Mouse (Mus musculus) embryonic facial prominence, embryonic 11.5 days (tissue): Measurements from ENCODE around the gene Dynlt1a. TPM values are rescaled to one million over a fixed set of nuclear protein-coding genes. Genes with fewer than 3 reads are reported as not detected.
"Not testable (repeated sequence)": the region's sequence is repeated elsewhere in the genome, so short reads cannot be mapped to it uniquely, and the experiment has no call there.

Source experiments
- ATAC-seq: fragments of 200-750 bp; cut with Nextera tagmentation; replicated peaks from 2 replicates; pipeline ENCODE4 v1.8.0; 2017; ENCODE audit warnings: low read depth; ENCODE audit not compliant: insufficient number of reproducible peaks, low FRiP score, low TSS enrichment
- DNase-seq: peaks from one replicate; pipeline ENCODE4 v3.0.0-alpha.2; 2015; ENCODE audit warnings: low spot score
- H3K27ac ChIP-seq: fragments of 300-500 bp; sonication (generic); replicated peaks from 2 replicates; pipeline ENCODE4 v1.5.1; 2014; ENCODE audit warnings: mild to moderate bottlenecking, low read depth, low read length, control low read depth
- H3K27me3 ChIP-seq: fragments of 300-500 bp; sonication (generic); 2 replicates; pipeline ENCODE4 v1.6.1; 2014; ENCODE audit warnings: mild to moderate bottlenecking, low read length, moderate library complexity, mixed read lengths; ENCODE audit not compliant: control insufficient read depth, insufficient read depth
- H3K36me3 ChIP-seq: fragments of 300-500 bp; sonication (generic); replicated peaks from 2 replicates; pipeline ENCODE4 v1.6.1; 2014; ENCODE audit warnings: low read depth, mild to moderate bottlenecking, low read length, moderate library complexity, mixed read lengths; ENCODE audit not compliant: control insufficient read depth, insufficient read depth
- H3K4me1 ChIP-seq: fragments of 300-500 bp; sonication (generic); 2 replicates; pipeline ENCODE4 v1.6.1; 2014; ENCODE audit warnings: low read length, mixed read lengths; ENCODE audit not compliant: control insufficient read depth, insufficient read depth
- H3K4me2 ChIP-seq: fragments of 300-500 bp; sonication (generic); 2 replicates; pipeline ENCODE4 v1.6.1; 2014; ENCODE audit warnings: low read depth, mild to moderate bottlenecking, control low read depth, low read length, moderate library complexity
- H3K4me3 ChIP-seq: fragments of 300-500 bp; sonication (generic); 2 replicates; pipeline ENCODE4 v1.5.1; 2014; ENCODE audit warnings: low read depth, low read length, control low read depth
- H3K9ac ChIP-seq: fragments of 300-500 bp; sonication (generic); replicated peaks from 2 replicates; pipeline ENCODE4 v1.6.1; 2014; ENCODE audit warnings: mild to moderate bottlenecking, control low read depth, low read length
- H3K9me3 ChIP-seq: fragments of 300-500 bp; sonication (generic); replicated peaks from 2 replicates; pipeline ENCODE4 v1.6.1; 2016; ENCODE audit warnings: mild to moderate bottlenecking, low read length, inconsistent platforms, mixed read lengths; ENCODE audit not compliant: control insufficient read depth
- WGBS: fragments of 180-500 bp; shearing (Covaris S2); extraction: QIAGEN DNeasy Blood & Tissue Kit; methylation state at CpG from one replicate; pipeline ENCODE4 v1.1.7; 2014; 5-methylcytosine and 5-hydroxymethylcytosine counted together
- polyA plus RNA-seq: library from polyadenylated mRNA; unstranded; fragments of >200 nt; fragmentation: Nextera tagmentation; extraction: Ambion mirVana; gene quantifications from 2 replicates; pipeline ENCODE4 v1.2.1, GENCODE M21; 2014

Dynlt1a gene
- polyA plus RNA-seq, 1 experiment from 2014 or later, result 25.3 TPM

DNA sequence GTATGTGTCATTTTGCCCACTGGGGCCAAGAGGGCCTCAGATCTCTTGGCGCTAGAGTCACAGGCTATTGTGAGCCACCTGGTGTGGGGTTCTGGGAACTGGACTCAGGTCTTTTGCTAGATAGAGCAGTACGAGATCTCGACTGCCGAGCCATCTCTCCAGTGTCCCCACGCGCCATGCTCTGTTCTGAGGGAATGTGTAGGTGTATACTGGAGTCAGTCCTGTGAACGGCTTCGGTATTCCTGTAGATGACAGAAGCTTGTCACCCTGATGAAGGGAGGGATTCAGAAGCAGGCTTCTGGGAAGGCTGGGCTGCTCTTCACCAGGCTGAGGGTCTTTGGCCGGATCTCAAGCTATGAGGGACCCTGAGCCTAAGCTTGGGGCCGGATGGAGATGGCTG is 37.5 kb downstream of the Dynlt1a start:
- not testable (repeated sequence) for H3K36me3 ChIP-seq, H3K9ac ChIP-seq, ATAC-seq, H3K27ac ChIP-seq, H3K4me2 ChIP-seq, H3K4me3 ChIP-seq, H3K4me1 ChIP-seq, H3K27me3 ChIP-seq, H3K9me3 ChIP-seq, DNase-seq
- 91% methylated on average over 6 of the region's 10 CpGs for WGBS

DNA sequence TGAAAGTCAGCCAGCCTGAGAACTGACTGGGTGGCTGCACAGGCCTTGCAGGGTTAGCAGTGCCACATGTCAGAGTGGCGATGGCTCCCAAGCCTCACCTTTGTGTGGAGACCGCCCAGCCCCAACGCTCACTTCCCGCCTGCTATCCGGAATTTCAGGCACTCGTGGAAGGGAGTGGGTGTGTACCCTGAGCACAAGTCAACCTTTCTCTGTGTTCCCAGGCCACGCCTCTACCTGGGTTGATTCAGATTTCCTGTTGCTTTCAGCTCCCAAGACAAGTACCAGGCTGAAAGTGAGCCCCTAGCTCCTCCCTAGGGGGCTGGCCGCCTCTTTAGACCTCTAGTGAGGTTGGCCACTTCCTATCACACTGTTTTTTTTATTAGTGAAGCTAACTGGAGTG is 38.1 kb downstream of the Dynlt1a start:
- H3K9me3 ChIP-seq, H3K4me3 ChIP-seq, ATAC-seq, H3K9ac ChIP-seq, H3K36me3 ChIP-seq, H3K4me1 ChIP-seq, DNase-seq, H3K27me3 ChIP-seq, H3K27ac ChIP-seq, H3K4me2 ChIP-seq: not testable (repeated sequence)
- WGBS, result 65% methylated on average over 8 of the region's 8 CpGs

DNA sequence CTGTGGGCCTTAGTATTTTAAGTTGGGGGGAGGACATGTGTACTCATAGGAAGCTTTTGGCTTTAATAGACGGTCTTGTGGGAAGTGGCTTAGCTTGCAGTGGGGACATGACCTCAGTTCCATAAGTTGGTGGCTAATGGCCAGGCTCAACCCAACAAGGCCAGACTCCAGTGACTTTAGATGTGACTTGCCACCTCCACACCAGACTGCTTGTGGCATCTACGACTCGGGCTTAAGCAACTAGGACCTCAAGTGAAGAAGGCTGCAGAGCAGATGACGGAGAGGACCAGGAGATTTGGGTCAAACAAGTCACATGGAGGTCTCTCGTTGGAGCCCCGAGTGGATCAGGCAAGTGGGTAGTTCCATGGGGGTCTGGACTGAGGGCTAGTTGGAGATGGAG is 42.6 kb downstream of the Dynlt1a start:
- not testable (repeated sequence) for DNase-seq, H3K4me3 ChIP-seq, H3K9me3 ChIP-seq, H3K4me2 ChIP-seq, H3K27ac ChIP-seq, H3K27me3 ChIP-seq, ATAC-seq, H3K9ac ChIP-seq, H3K36me3 ChIP-seq, H3K4me1 ChIP-seq
- WGBS, result 92% methylated on average over 4 of the region's 6 CpGs

DNA sequence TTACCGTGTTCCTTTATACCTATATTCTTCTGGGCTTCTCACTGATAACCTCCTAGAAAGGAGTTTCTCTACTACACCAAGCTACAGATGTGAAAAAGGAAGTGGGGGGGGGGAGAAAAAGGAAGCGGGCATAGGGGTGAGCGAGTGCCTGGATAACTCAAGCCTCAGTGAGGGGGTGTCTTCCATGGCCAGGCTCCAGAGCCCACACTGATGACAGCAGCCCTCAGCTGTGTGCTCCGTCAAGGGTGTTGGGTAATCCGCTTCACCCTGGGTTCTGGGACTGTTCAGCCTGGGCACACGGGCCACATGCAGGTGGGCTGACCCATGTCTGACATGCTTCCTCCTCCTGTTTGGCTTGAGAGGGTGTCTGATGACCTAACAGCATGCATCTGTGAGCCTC is 45.3 kb downstream of the Dynlt1a start:
- 86% methylated on average over 6 of the region's 6 CpGs for WGBS
- H3K4me3 ChIP-seq, H3K4me1 ChIP-seq, H3K27me3 ChIP-seq, H3K27ac ChIP-seq, DNase-seq, H3K9me3 ChIP-seq, H3K4me2 ChIP-seq, H3K9ac ChIP-seq, H3K36me3 ChIP-seq, ATAC-seq: not testable (repeated sequence)

DNA sequence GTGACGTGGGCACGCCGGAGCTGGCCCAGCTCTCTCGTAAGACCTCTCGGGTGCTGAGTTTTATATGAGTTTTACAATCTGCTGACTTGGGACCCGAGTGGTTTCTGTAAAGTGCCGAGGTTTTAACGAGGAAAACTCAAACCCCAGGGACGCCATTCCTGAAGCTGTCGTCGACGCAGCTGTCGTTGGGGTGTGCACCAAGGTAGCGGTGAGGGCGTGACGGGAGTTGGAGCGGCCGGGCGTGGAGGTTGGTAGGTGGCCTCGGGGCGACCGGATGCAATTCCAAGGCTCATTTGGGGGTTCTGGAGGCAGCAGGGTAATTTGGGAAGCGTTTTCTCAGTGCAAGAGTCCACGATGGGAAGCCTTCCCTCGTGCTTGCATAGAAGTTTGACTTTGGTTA is 46.5 kb downstream of the Dynlt1a start:
- peak overlapping the region; percentile 56 for H3K9ac ChIP-seq
- H3K9me3 ChIP-seq, ATAC-seq, H3K4me1 ChIP-seq, H3K27ac ChIP-seq, H3K36me3 ChIP-seq, H3K27me3 ChIP-seq: not testable (repeated sequence)
- peak overlapping the region; percentile 45 for H3K4me3 ChIP-seq
- H3K4me2 ChIP-seq, result peak overlapping the region; percentile 59
- 1% methylated on average over 25 of the region's 25 CpGs for WGBS
- peak; percentile 41 for DNase-seq

DNA sequence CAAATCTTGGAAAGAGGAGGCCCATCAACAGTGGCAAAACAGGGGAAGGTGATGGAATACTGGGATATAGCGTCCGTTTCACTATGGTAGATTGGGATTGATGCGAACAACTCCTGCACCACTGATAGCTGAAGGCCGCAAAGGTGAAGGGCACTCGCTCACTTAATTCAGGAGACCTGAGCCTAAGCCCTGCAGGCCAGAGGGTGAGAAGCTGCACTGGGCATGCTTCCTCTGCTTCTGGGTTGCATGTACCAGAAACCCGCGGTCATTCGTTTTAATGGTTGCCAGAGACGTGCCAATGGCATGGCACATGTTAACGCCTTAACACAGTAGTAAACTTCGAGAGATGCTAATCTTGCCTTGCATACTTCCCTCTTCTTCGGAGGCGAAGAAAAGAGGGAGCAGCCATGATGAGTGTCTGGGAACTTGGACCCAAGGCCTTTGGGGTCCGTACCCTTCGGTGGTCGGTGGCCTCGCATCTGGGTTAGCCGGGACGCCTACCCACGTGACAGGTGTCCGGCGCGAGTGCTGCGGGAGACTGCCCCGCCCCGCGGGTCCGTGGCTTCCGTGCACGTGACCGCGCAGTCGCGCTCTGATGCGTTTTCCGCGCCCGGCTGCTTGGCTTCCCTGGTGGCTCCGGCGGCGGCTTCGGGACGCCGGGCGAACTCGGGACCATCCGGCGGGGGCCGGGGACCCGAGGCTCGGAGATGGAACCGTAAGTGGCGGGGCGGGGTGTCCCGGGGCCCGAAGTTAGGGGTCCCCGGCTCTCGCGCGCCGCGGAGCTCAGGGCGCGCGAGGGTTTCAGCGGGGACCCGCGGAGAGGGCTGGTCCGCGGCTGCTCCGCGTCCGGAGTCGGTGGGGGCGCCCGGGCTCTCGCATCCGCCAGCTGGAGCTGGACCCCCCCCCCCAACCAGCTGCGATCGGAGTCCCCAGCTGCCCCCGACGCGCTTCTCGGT is 47.1 kb downstream of the Dynlt1a start:
- H3K27me3 ChIP-seq, H3K36me3 ChIP-seq, H3K4me1 ChIP-seq, H3K27ac ChIP-seq, H3K9me3 ChIP-seq: not testable (repeated sequence)
- 1% methylated on average over 36 of the region's 84 CpGs for WGBS
- ATAC-seq, result peak; percentile 66
- peak; percentile 16 for DNase-seq
- H3K4me2 ChIP-seq, result peak overlapping the region; percentile 59
- peak overlapping the region; percentile 45 for H3K4me3 ChIP-seq
- peak overlapping the region; percentile 56 for H3K9ac ChIP-seq

DNA sequence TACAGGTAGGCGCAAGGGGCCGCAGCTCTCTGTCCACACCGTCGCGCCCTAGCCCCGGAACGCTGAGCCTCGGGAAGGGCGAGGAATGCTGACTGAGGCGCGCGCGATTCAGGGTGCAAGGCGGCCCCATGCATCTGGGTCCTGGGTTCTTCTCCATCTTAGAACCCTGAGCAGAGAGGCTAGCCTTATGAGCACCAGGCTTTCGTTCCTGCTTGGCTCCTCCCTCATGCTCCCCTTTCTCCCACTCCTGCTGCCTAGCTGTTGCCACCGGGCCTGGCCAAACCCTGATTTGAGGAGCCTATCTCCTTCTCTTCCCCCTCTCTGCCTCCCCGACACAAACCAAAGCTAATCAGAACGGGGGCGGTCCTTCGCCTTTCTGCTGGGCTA is 60.2 kb downstream of the Dynlt1a start:
- ATAC-seq, H3K4me1 ChIP-seq, H3K9me3 ChIP-seq, H3K27ac ChIP-seq, H3K9ac ChIP-seq, H3K36me3 ChIP-seq, DNase-seq, H3K4me3 ChIP-seq, H3K27me3 ChIP-seq: not testable (repeated sequence)
- peak overlapping the region; percentile 33; the same call in 1 of the 2 replicates for H3K4me2 ChIP-seq
- WGBS, result 2% methylated on average over 4 of the region's 20 CpGs

DNA sequence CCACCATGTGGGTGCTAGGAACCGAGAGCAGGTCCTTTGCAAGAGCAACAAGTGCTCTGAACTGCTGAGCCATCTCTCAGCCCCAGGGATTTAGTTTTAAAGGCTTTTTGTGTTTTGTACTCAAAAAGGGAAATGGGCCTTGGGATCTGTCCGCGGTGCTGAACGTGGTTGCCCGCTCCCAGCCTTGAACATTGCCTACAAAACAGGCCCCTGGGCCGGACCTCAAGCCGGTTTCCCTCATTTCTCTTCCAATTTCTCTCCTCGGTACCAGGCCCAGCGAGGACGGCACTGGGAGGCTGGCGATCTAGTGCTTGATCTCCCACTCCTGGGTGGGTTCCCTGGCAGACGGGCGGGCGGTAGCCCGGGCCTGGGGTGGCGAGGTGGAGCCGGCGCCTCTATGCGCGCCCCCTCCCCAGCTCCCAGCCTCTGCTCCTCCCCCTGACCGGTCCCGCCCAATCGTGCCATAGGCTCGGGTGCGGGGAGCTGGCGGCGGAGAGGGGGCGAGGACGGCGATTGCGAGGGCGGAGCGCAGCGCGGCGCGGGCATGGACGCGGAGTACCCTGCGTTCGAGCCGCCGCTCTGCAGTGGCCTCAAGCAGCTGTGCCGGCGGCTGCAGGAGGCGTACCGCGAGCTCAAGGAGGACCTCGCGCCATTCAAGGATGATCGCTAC is 60.8 kb downstream of the Dynlt1a start, which contains the start of gene Tmem181a:
Gene Tmem181a (plus strand): TSS at position 461 of the 670 bp plus-strand sequence.
- not testable (repeated sequence) for DNase-seq, H3K4me3 ChIP-seq, H3K36me3 ChIP-seq, H3K27ac ChIP-seq, H3K27me3 ChIP-seq, H3K4me1 ChIP-seq, H3K9ac ChIP-seq, H3K9me3 ChIP-seq
- ATAC-seq, result peak; percentile 78
- peak within 1 kb of the TSS; percentile 33 for H3K4me2 ChIP-seq
- WGBS, result 0% methylated on average over 6 of the region's 51 CpGs
